ENCODE assay signal across 8 mouse cellular contexts in genomic region chr11:106267311-106267852, GRCm38 (mm10). TPM values are rescaled to one million over a fixed set of nuclear protein-coding genes. Genes with fewer than 3 reads are reported as not detected.
DNase-seq lines count a peak whose midpoint lies in the region; ATAC-seq lines count a peak whose summit lies in the region.

No protein-coding gene starts in this region.

- no peaks in the 10 kb centered on the region for H3K9me3 ChIP-seq in liver, embryonic 11.5 days (ENCODE audit: control insufficient read depth, low read length)
- H3K9me3 ChIP-seq in neural tube, embryonic 13.5 days: no peaks in the 10 kb centered on the region

- ATAC-seq in liver, embryonic 11.5 days (replicated peaks; ENCODE audit: low FRiP score): no peak
- no peak for ATAC-seq in neural tube, embryonic 13.5 days (ENCODE audit: low read depth)

- H3K27me3 ChIP-seq in liver, embryonic 11.5 days (replicated peaks; ENCODE audit: control insufficient read depth, insufficient read depth, low read length): no peaks in the 10 kb centered on the region
- no peaks in the 10 kb centered on the region for H3K27me3 ChIP-seq in neural tube, embryonic 13.5 days

- H3K9ac ChIP-seq in liver, embryonic 11.5 days (ENCODE audit: low read depth, low read length): no peak overlapping the region
- 0 out of 2 replicates have a peak overlapping the region, but pooled peaks have one; percentile 38 for H3K9ac ChIP-seq in neural tube, embryonic 13.5 days

- H3K4me3 ChIP-seq in liver, embryonic 11.5 days (ENCODE audit: low read depth, low read length): no peak overlapping the region
- no peak overlapping the region for H3K4me3 ChIP-seq in neural tube, embryonic 13.5 days

- H3K27ac ChIP-seq in liver, embryonic 11.5 days (ENCODE audit: low read depth, low read length): 0 out of 2 replicates have a peak overlapping the region, but pooled peaks have one; percentile 15
- H3K27ac ChIP-seq in neural tube, embryonic 13.5 days (replicated peaks): peak overlapping the region; percentile 90

- peaks cover 51% of the 10 kb centered on the region for H3K36me3 ChIP-seq in liver, embryonic 11.5 days (ENCODE audit: control insufficient read depth, insufficient read depth, low read length)
- H3K36me3 ChIP-seq in neural tube, embryonic 13.5 days: peaks cover 50% of the 10 kb centered on the region

- WGBS in liver, embryonic 11.5 days: 72% methylated on average over 15 of the region's 15 CpGs
- 56% methylated on average over 14 of the region's 15 CpGs for WGBS in neural tube, embryonic 13.5 days

- H3K4me2 ChIP-seq in liver, embryonic 11.5 days: peak overlapping the region; percentile 29; the same call in 1 of the 2 replicates
- H3K4me2 ChIP-seq in neural tube, embryonic 13.5 days: peak overlapping the region; percentile 45

- peaks cover 35% of the 10 kb centered on the region for H3K4me1 ChIP-seq in liver, embryonic 11.5 days (replicated peaks; ENCODE audit: control insufficient read depth, insufficient read depth, low read length)
- peaks cover 55% of the 10 kb centered on the region for H3K4me1 ChIP-seq in neural tube, embryonic 13.5 days (replicated peaks)

- no peak for DNase-seq in liver, embryonic 11.5 days (ENCODE audit: low spot score)
- no peak for DNase-seq in liver
- peak; percentile 95 to 96 for DNase-seq in cerebellum, adult 18-20 months
- peak; percentile 65 for DNase-seq in gastrocnemius, postnatal 25 days
- DNase-seq in kidney, postnatal 36 days: peak; percentile 73 to 80
- DNase-seq in natural killer cell, adult 2 months (ENCODE audit: low spot score in 2 of 2): no peak
- DNase-seq in thymus, postnatal 10 days (ENCODE audit: low spot score in 2 of 2): no peak

RNA-seq across cellular contexts. Expression of gene Smarcd2, which starts 5.4 kb away (rescaled TPM):
- polyA plus RNA-seq in liver, embryonic 11.5 days (2014; fragmentation: Nextera tagmentation; extraction: Ambion mirVana): 60.3 and 62.9 TPM in 2 replicates
- 10 to 100 TPM; 10.3 to 16.6 TPM for total RNA-seq in gastrocnemius, postnatal 25 days (2021)
- polyA plus RNA-seq in neural tube, embryonic 13.5 days (2015; fragmentation: Nextera tagmentation; extraction: Ambion mirVana): 21.8 and 24.3 TPM in 2 replicates

RNA-seq across cellular contexts. Expression of gene Tcam1, which starts 9.1 kb away (rescaled TPM):
- polyA plus RNA-seq in liver, embryonic 11.5 days (2014; fragmentation: Nextera tagmentation; extraction: Ambion mirVana): 0.66 and 1.2 TPM in 2 replicates
- under 1 TPM in 1 of 2 experiments, not detected in 1; 0.08 TPM for total RNA-seq in gastrocnemius, postnatal 25 days (2021)
- polyA plus RNA-seq in neural tube, embryonic 13.5 days (2015; fragmentation: Nextera tagmentation; extraction: Ambion mirVana): 0.06 and 0.12 TPM in 2 replicates

RNA-seq across cellular contexts. Expression of gene Psmc5, which starts 11.4 kb away (rescaled TPM):
- polyA plus RNA-seq in liver, embryonic 11.5 days (2014; fragmentation: Nextera tagmentation; extraction: Ambion mirVana): 304 and 310 TPM in 2 replicates
- 100 to 1,000 TPM; 126 to 130 TPM for total RNA-seq in gastrocnemius, postnatal 25 days (2021)
- polyA plus RNA-seq in neural tube, embryonic 13.5 days (2015; fragmentation: Nextera tagmentation; extraction: Ambion mirVana): 360 and 361 TPM in 2 replicates

RNA-seq across cellular contexts. Expression of gene Ftsj3, which starts 11.5 kb away (rescaled TPM):
- polyA plus RNA-seq in liver, embryonic 11.5 days (2014; fragmentation: Nextera tagmentation; extraction: Ambion mirVana): 110 and 117 TPM in 2 replicates
- 10 to 100 TPM; 19.4 to 21.9 TPM for total RNA-seq in gastrocnemius, postnatal 25 days (2021)
- polyA plus RNA-seq in neural tube, embryonic 13.5 days (2015; fragmentation: Nextera tagmentation; extraction: Ambion mirVana): 35.3 and 42.4 TPM in 2 replicates

RNA-seq across cellular contexts. Expression of gene Gh, which starts 34.3 kb away (rescaled TPM):
- not detected in 2 replicates for polyA plus RNA-seq in liver, embryonic 11.5 days (2014; fragmentation: Nextera tagmentation; extraction: Ambion mirVana)
- total RNA-seq in gastrocnemius, postnatal 25 days (2021): not detected
- polyA plus RNA-seq in neural tube, embryonic 13.5 days (2015; fragmentation: Nextera tagmentation; extraction: Ambion mirVana): not detected in 2 replicates

Comparison
In these comparisons a context has a peak if more than half of its experiments do, and no peak if none do; other contexts are left out.
1. DNase-seq: peak in cerebellum, adult 18-20 months (2 of 2), gastrocnemius, postnatal 25 days (single experiment) and kidney, postnatal 36 days (2 of 2); none in liver, embryonic 11.5 days (single experiment), liver (single experiment), natural killer cell, adult 2 months (0 of 2) and thymus, postnatal 10 days (0 of 2).